Comparison of ENCODE assay signal across 8 mouse cellular contexts in the genomic region with DNA sequence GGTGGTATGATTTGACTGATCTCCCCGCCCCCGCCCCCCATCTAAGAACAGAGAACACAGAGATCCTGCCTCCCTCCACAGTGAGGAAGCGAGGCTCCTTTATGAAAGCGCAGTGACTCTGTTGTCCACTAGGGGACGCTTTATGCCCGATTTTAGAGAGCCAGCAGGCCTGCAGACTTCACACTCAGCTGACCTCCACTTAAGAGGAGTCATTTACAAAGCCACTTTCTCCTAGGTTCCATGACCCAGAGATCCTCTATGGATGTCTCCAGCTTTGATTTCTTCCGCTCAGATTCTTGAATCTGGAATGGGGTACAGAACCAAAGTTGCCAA. TPM values are rescaled to one million over a fixed set of nuclear protein-coding genes. Genes with fewer than 3 reads are reported as not detected.
DNase-seq lines count a peak whose midpoint lies in the region; ATAC-seq and TF ChIP-seq lines count a peak whose summit lies in the region.

No protein-coding gene starts in this region.

- peaks cover 18% of the 10 kb centered on the region for H3K4me1 ChIP-seq in heart, embryonic 10.5 days
- no peaks in the 10 kb centered on the region for H3K4me1 ChIP-seq in liver, embryonic 14.5 days (replicated peaks; ENCODE audit: control insufficient read depth in 2 of 2, insufficient read depth in 2 of 2, low read length in 1 of 2)
- peaks cover 10% of the 10 kb centered on the region; the same call in 1 of the 2 replicates for H3K4me1 ChIP-seq in stomach, embryonic 15.5 days

- TF ChIP-seq CTCF in liver, embryonic 14.5 days (IDR thresholded peaks at IDR 0.05; ENCODE audit: low read depth) = peak; percentile 92

- H3K9me3 ChIP-seq in heart, embryonic 10.5 days = no peaks in the 10 kb centered on the region
- no peaks in the 10 kb centered on the region for H3K9me3 ChIP-seq in liver, embryonic 14.5 days (ENCODE audit: control insufficient read depth, low read length)
- no peaks in the 10 kb centered on the region for H3K9me3 ChIP-seq in stomach, embryonic 15.5 days

- no peak overlapping the region for H3K27ac ChIP-seq in heart, embryonic 10.5 days
- no peak overlapping the region for H3K27ac ChIP-seq in liver, embryonic 14.5 days
- H3K27ac ChIP-seq in stomach, embryonic 15.5 days = no peak overlapping the region

- no peaks in the 10 kb centered on the region for H3K27me3 ChIP-seq in heart, embryonic 10.5 days (ENCODE audit: insufficient read depth, poor library complexity, severe bottlenecking)
- no peaks in the 10 kb centered on the region for H3K27me3 ChIP-seq in liver, embryonic 14.5 days (ENCODE audit: control insufficient read depth, insufficient read depth, low read length)
- no peaks in the 10 kb centered on the region for H3K27me3 ChIP-seq in stomach, embryonic 15.5 days (replicated peaks)

- peak; percentile 78 for DNase-seq in CD4-positive helper T cell, adult 2 months (ENCODE audit: low read depth, low spot score)
- DNase-seq in adrenal gland, adult 2 months = peak; percentile 79
- peak; percentile 77 for DNase-seq in embryo, embryonic 9.5 days (ENCODE audit: extremely low spot score)
- DNase-seq in heart, embryonic 10.5 days (ENCODE audit: low spot score) = peak; percentile 87
- DNase-seq in kidney, adult 9 months = peak; percentile 89
- peak in 2 of 3 experiments; percentile 50 to 54 for DNase-seq in liver, embryonic 14.5 days (ENCODE audit: low read depth in 3 of 3, low spot score in 3 of 3)
- peak; percentile 62 to 79 for DNase-seq in natural killer cell, adult 2 months (ENCODE audit: low spot score in 2 of 2)

- WGBS in heart, embryonic 10.5 days = 3% methylated on average over 7 of the region's 7 CpGs
- WGBS in liver, embryonic 14.5 days (ENCODE audit: insufficient replicate concordance) = 5% methylated on average over 7 of the region's 7 CpGs
- WGBS in stomach, embryonic 15.5 days = 9% methylated on average over 7 of the region's 7 CpGs

- no peaks in the 10 kb centered on the region for H3K36me3 ChIP-seq in heart, embryonic 10.5 days
- no peaks in the 10 kb centered on the region for H3K36me3 ChIP-seq in liver, embryonic 14.5 days (replicated peaks; ENCODE audit: control insufficient read depth, insufficient read depth, low read depth)
- H3K36me3 ChIP-seq in stomach, embryonic 15.5 days = no peaks in the 10 kb centered on the region

- no peak overlapping the region for H3K4me2 ChIP-seq in liver, embryonic 14.5 days (ENCODE audit: low read depth)
- no peak overlapping the region for H3K4me2 ChIP-seq in stomach, embryonic 15.5 days

- H3K9ac ChIP-seq in liver, embryonic 14.5 days (replicated peaks) = no peak overlapping the region
- H3K9ac ChIP-seq in stomach, embryonic 15.5 days = no peak overlapping the region

- no peak for TF ChIP-seq EP300 in liver, embryonic 14.5 days (IDR thresholded peaks at IDR 0.05; ENCODE audit: low read depth)

- peak; percentile 59 for ATAC-seq in liver, embryonic 14.5 days (ENCODE audit: insufficient read depth)
- peak; percentile 65; the same call in 1 of the 2 replicates for ATAC-seq in stomach, embryonic 15.5 days (ENCODE audit: insufficient read depth, low FRiP score, low read depth)

- no peak overlapping the region for H3K4me3 ChIP-seq in heart, embryonic 10.5 days
- no peak overlapping the region for H3K4me3 ChIP-seq in liver, embryonic 14.5 days (ENCODE audit: insufficient read depth in 1 of 2, low read depth in 2 of 2, low read length in 2 of 2)
- no peak overlapping the region for H3K4me3 ChIP-seq in stomach, embryonic 15.5 days (replicated peaks)

RNA-seq across cellular contexts. Expression of a gene that starts 9.7 kb away (rescaled TPM):
- total RNA-seq in adrenal gland, adult 2 months (2021) = 10 to 100 TPM; 51.4 to 67.7 TPM
- 41.7 and 42.8 TPM in 2 replicates for polyA plus RNA-seq in adrenal gland, adult 2 months (2012; rRNA removed)
- polyA plus RNA-seq in heart, embryonic 10.5 days (2016; fragmentation: Nextera tagmentation; extraction: Ambion mirVana) = 60.6 and 65.3 TPM in 2 replicates
- polyA plus RNA-seq in liver, embryonic 14.5 days (2012; rRNA removed) = 4.5 and 5.4 TPM in 2 replicates
- polyA plus RNA-seq in liver, embryonic 14.5 days (2014; fragmentation: Nextera tagmentation; extraction: Ambion mirVana) = 3.9 and 7.2 TPM in 2 replicates
- polyA plus RNA-seq in stomach, embryonic 15.5 days (2015; fragmentation: Nextera tagmentation; extraction: Ambion mirVana) = 40.4 and 49.1 TPM in 2 replicates

RNA-seq across cellular contexts. Expression of a gene that starts 32.9 kb away (rescaled TPM):
- 10 to 100 TPM; 31.2 to 64.4 TPM for total RNA-seq in adrenal gland, adult 2 months (2021)
- 1.8 and 1.9 TPM in 2 replicates for polyA plus RNA-seq in adrenal gland, adult 2 months (2012; rRNA removed)
- 0.23 and 0.30 TPM in 2 replicates for polyA plus RNA-seq in heart, embryonic 10.5 days (2016; fragmentation: Nextera tagmentation; extraction: Ambion mirVana)
- polyA plus RNA-seq in liver, embryonic 14.5 days (2012; rRNA removed) = 0.74 and 1.3 TPM in 2 replicates
- 0.43 and 0.57 TPM in 2 replicates for polyA plus RNA-seq in liver, embryonic 14.5 days (2014; fragmentation: Nextera tagmentation; extraction: Ambion mirVana)
- polyA plus RNA-seq in stomach, embryonic 15.5 days (2015; fragmentation: Nextera tagmentation; extraction: Ambion mirVana) = 1.3 and 1.9 TPM in 2 replicates
